Comparison of ENCODE assay signal across 33 mouse cellular contexts in the genomic region with DNA sequence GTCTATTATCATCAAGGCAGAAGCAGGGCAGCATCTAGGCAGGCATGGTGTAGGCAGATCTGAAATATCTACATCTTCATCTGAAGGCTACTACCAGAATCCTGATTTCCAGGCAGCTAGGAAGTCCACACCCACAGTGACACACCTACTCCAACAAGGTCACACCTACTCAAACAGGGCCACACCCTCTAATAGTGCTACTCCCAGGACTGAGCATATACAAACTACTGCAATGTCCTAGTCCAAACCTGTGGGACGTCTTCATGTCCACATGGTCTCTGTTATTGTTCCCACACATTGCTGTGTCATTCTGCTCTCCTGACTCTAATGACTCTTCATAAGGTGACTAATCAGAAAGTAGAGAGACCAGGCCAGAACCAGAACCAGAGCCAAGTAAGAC. TPM values are rescaled to one million over a fixed set of nuclear protein-coding genes. Genes with fewer than 3 reads are reported as not detected.
DNase-seq lines count a peak whose midpoint lies in the region; ATAC-seq lines count a peak whose summit lies in the region.
"Had no signal": no experiment of that assay in that cellular context is flagged by ENCODE, and none has a peak within 500 bp of the region (broad histone marks: within the 10 kb centered on the region; RNA-seq: fewer than 3 reads in every experiment).

No protein-coding gene starts in this region.

- 0 out of 2 replicates have a peak, but pooled peaks have one; percentile 37 for ATAC-seq in limb, embryonic 12.5 days (ENCODE audit: insufficient number of reproducible peaks, insufficient read depth, low FRiP score, low TSS enrichment, low read depth)

- 77% methylated on average over 1 of the region's 1 CpGs for WGBS in limb, embryonic 12.5 days

- no peaks in the 10 kb centered on the region for H3K27me3 ChIP-seq in limb, embryonic 12.5 days
- H3K27me3 ChIP-seq: embryonic facial prominence, embryonic 12.5 days; heart, embryonic 15.5 days; hindbrain, embryonic 12.5 days; limb, embryonic 13.5 days; liver, embryonic 13.5 days; stomach, embryonic 15.5 days had no signal

- no peak overlapping the region for H3K4me3 ChIP-seq in limb, embryonic 12.5 days (replicated peaks)
- H3K4me3 ChIP-seq: embryonic facial prominence, embryonic 12.5 days; heart, embryonic 15.5 days; hindbrain, embryonic 12.5 days; limb, embryonic 13.5 days; liver, embryonic 13.5 days; stomach, embryonic 15.5 days had no signal

- H3K4me1 ChIP-seq in limb, embryonic 12.5 days (replicated peaks): no peaks in the 10 kb centered on the region
- H3K4me1 ChIP-seq: embryonic facial prominence, embryonic 12.5 days; heart, embryonic 15.5 days; hindbrain, embryonic 12.5 days; limb, embryonic 13.5 days; stomach, embryonic 15.5 days had no signal

- peak; percentile 14 to 38 for DNase-seq in heart, adult 9 months (ENCODE audit: low spot score in 2 of 2)
- DNase-seq in heart, postnatal 36 days: no peak
- DNase-seq in 3T3-L1 (ENCODE audit: low read depth, low spot score) (peak; percentile 29), 416B (ENCODE audit: low read depth) (peak; percentile 16)
- DNase-seq in retina, postnatal 1 day: no peak
- DNase-seq in embryo, embryonic 11 days: no peak
- DNase-seq: adrenal gland, postnatal 36 days; cerebellum, adult 11-12 months; cerebellum, postnatal 10 days; liver, embryonic 13.5 days; lung, embryonic 14.5 days; lung, postnatal 36 days; midbrain, embryonic 14.5 days; right cerebral cortex, postnatal 25 days; thymus, adult 2 months; thymus, postnatal 4 days had no signal

- H3K27ac ChIP-seq in limb, embryonic 12.5 days: no peak overlapping the region
- H3K27ac ChIP-seq: embryonic facial prominence, embryonic 12.5 days; heart, embryonic 15.5 days; hindbrain, embryonic 12.5 days; kidney, postnatal 0 days; limb, embryonic 13.5 days; liver, embryonic 13.5 days; stomach, embryonic 15.5 days had no signal

- no peaks in the 10 kb centered on the region for H3K9me3 ChIP-seq in limb, embryonic 12.5 days
- H3K9me3 ChIP-seq: embryonic facial prominence, embryonic 12.5 days; heart, embryonic 15.5 days; hindbrain, embryonic 12.5 days; limb, embryonic 13.5 days; liver, embryonic 13.5 days; stomach, embryonic 15.5 days had no signal

- H3K4me2 ChIP-seq in limb, embryonic 12.5 days: no peak overlapping the region
- H3K4me2 ChIP-seq: embryonic facial prominence, embryonic 12.5 days; heart, embryonic 15.5 days; hindbrain, embryonic 12.5 days; limb, embryonic 13.5 days; liver, embryonic 13.5 days; lung, embryonic 14.5 days; stomach, embryonic 15.5 days had no signal

- H3K36me3 ChIP-seq in limb, embryonic 12.5 days: no peaks in the 10 kb centered on the region
- H3K36me3 ChIP-seq: embryonic facial prominence, embryonic 12.5 days; heart, embryonic 15.5 days; hindbrain, embryonic 12.5 days; limb, embryonic 13.5 days; liver, embryonic 13.5 days; stomach, embryonic 15.5 days had no signal

- intact Hi-C loops in heart, postnatal 36 days (cut with DNase I): loop anchor here (5.0 kb wide), 2 partner anchors 42 to 102 kb away; no protein-coding TSS in a partner anchor

- no peak overlapping the region for H3K9ac ChIP-seq in limb, embryonic 12.5 days (replicated peaks)
- H3K9ac ChIP-seq: embryonic facial prominence, embryonic 12.5 days; heart, embryonic 15.5 days; hindbrain, embryonic 12.5 days; limb, embryonic 13.5 days; liver, embryonic 13.5 days; lung, embryonic 14.5 days; stomach, embryonic 15.5 days had no signal

RNA-seq across cellular contexts. Expression of gene Palmd, which starts 55.3 kb away (rescaled TPM):
- 10 to 100 TPM; 47.0 to 64.1 TPM for total RNA-seq in heart, postnatal 36 days (2021)
- polyA plus RNA-seq in limb, embryonic 12.5 days (2016; fragmentation: Nextera tagmentation; extraction: Ambion mirVana): 8.0 and 8.8 TPM in 2 replicates
- total RNA-seq: granulocyte monocyte progenitor cell, adult 5-6 weeks; megakaryocyte-erythroid progenitor cell, adult 5-6 weeks had no signal

RNA-seq across cellular contexts. Expression of gene 4930455H04Rik, which starts 56.0 kb away (rescaled TPM):
- not detected for total RNA-seq in heart, postnatal 36 days (2021)
- polyA plus RNA-seq in limb, embryonic 12.5 days (2016; fragmentation: Nextera tagmentation; extraction: Ambion mirVana): not detected in 2 replicates
- total RNA-seq: granulocyte monocyte progenitor cell, adult 5-6 weeks; layer of hippocampus, postnatal 10 days; left cerebral cortex, adult 8-10 months; megakaryocyte-erythroid progenitor cell, adult 5-6 weeks had no signal
- polyA plus RNA-seq: cortical plate, adult 2 months; embryonic facial prominence, embryonic 12.5 days; forebrain, embryonic 11.5 days; heart, embryonic 15.5 days; hindbrain, embryonic 12.5 days; kidney, adult 2 months; kidney, postnatal 0 days; large intestine, adult 2 months; limb, embryonic 13.5 days; liver, embryonic 13.5 days; lung, embryonic 14.5 days; midbrain, embryonic 14.5 days; neural tube, embryonic 11.5 days; spleen, adult 2 months; stomach, embryonic 15.5 days; thymus, adult 2 months had no signal

Comparison
In these comparisons a context has a peak if more than half of its experiments do, and no peak if none do; other contexts are left out.
1. DNase-seq: peak in heart, adult 9 months (2 of 2), 3T3-L1 (single experiment) and 416B (single experiment); none in heart, postnatal 36 days (0 of 2), retina, postnatal 1 day (single experiment) and embryo, embryonic 11 days (single experiment).